Mouse (Mus musculus) ES-E14 (cell line): ENCODE data around the gene Kirrel3.

Experiments used
- CHD2 ChIP-seq: IDR thresholded peaks from 2 replicates; pipeline ENCODE4 v1.6.1; 2014; ENCODE audit warnings: mild to moderate bottlenecking, low read depth, low read length, inconsistent platforms
- HCFC1 ChIP-seq: IDR thresholded peaks from 2 replicates; pipeline ENCODE4 v1.6.1; 2012; ENCODE audit warnings: low read length, inconsistent platforms, borderline replicate concordance; ENCODE audit not compliant: insufficient read depth
- ZC3H11A ChIP-seq: IDR thresholded peaks from 2 replicates; pipeline ENCODE4 v1.6.1; 2012; ENCODE audit warnings: low read depth, mild to moderate bottlenecking, inconsistent platforms, low read length, borderline replicate concordance

- no peak for TF ChIP-seq CHD2
- no peak for TF ChIP-seq HCFC1
- no peak for TF ChIP-seq ZC3H11A
Measured at GRCm38 (mm10) chr9:34670906-34671305, 185.2 kb downstream of the Kirrel3 start.
